Mouse (Mus musculus) stomach, postnatal 0 days (tissue): Measurements from ENCODE around the gene Zfp800. TPM values are rescaled to one million over a fixed set of nuclear protein-coding genes. Genes with fewer than 3 reads are reported as not detected.

Experiments
- ATAC-seq: fragments of 200-750 bp; cut with Nextera tagmentation; 2 replicates; pipeline ENCODE4 v1.8.0; 2017; ENCODE audit not compliant: low FRiP score, low TSS enrichment
- DNase-seq: peaks from one replicate; pipeline ENCODE4 v3.0.0-alpha.2; 2016; ENCODE audit warnings: low spot score
- H3K27ac ChIP-seq: fragments of 300-500 bp; sonication (generic); replicated peaks from 2 replicates; pipeline ENCODE4 v1.5.1; 2014; ENCODE audit warnings: mild to moderate bottlenecking, control low read depth
- H3K27me3 ChIP-seq: fragments of 300-500 bp; sonication (generic); 2 replicates; pipeline ENCODE4 v1.6.1; 2014; ENCODE audit warnings: low read length; ENCODE audit not compliant: control insufficient read depth, insufficient read depth
- H3K36me3 ChIP-seq: fragments of 300-500 bp; sonication (generic); 2 replicates; pipeline ENCODE4 v1.6.1; 2014; ENCODE audit warnings: low read length, mixed read lengths; ENCODE audit not compliant: control insufficient read depth, insufficient read depth
- H3K4me1 ChIP-seq: fragments of 300-500 bp; sonication (generic); replicated peaks from 2 replicates; pipeline ENCODE4 v1.6.1; 2014; ENCODE audit warnings: antibody characterized with exemption; ENCODE audit not compliant: control insufficient read depth, insufficient read depth
- H3K4me2 ChIP-seq: fragments of 300-500 bp; sonication (generic); replicated peaks from 2 replicates; pipeline ENCODE4 v1.6.1; 2014; ENCODE audit warnings: low read depth, mild to moderate bottlenecking, control low read depth, moderate library complexity
- H3K4me3 ChIP-seq: fragments of 300-500 bp; sonication (generic); 2 replicates; pipeline ENCODE4 v1.5.1; 2014; ENCODE audit warnings: low read depth, low read length, control low read depth
- H3K9ac ChIP-seq: fragments of 300-500 bp; sonication (generic); 2 replicates; pipeline ENCODE4 v1.6.1; 2014; ENCODE audit warnings: mild to moderate bottlenecking, low read length, control low read depth, mixed read lengths
- H3K9me3 ChIP-seq: fragments of 300-500 bp; sonication (generic); 2 replicates; pipeline ENCODE4 v1.6.1; 2016; ENCODE audit warnings: low read length; ENCODE audit not compliant: control insufficient read depth
- CTCF ChIP-seq: IDR thresholded peaks from 2 replicates; pipeline ENCODE4 v1.5.1; 2016; ENCODE audit warnings: antibody characterized with exemption, low read depth, mild to moderate bottlenecking, moderate library complexity
- EP300 ChIP-seq: optimal IDR thresholded peaks from 2 replicates; pipeline ENCODE3; 2016; ENCODE audit warnings: antibody characterized with exemption
- WGBS: fragments of 180-500 bp; shearing (Covaris S2); extraction: QIAGEN DNeasy Blood & Tissue Kit; methylation state at CpG from one replicate; pipeline ENCODE4 v1.1.7; 2014; 5-methylcytosine and 5-hydroxymethylcytosine counted together
- polyA plus RNA-seq: library from polyadenylated mRNA; unstranded; fragments of >200 nt; fragmentation: Nextera tagmentation; extraction: Ambion mirVana; gene quantifications from 2 replicates; pipeline ENCODE4 v1.2.1, GENCODE M21; 2015

Gene Zfp800
- polyA plus RNA-seq, 1 experiment from 2014 or later: 18.4 TPM

DNA sequence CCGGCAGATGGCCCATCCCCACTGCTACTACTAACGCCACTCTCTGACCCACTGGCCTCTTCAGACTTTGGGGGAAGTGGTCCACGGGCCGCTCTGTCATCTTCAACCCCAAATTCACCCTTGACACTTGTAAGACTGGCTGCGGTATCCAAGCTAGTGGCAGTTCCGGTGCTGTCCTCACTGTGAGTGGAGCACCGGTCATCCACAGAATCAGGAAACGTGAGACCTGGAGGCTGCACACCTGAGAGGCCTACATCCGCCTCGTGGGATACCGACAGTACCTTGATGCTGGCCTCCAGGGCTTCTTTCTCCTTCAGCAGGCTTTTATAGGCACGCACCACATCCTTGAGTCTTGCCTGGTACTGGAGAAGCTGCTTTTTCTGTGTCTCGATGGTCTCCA is 23.1 kb upstream of the Zfp800 start:
- peak overlapping the region; percentile 70 for H3K4me2 ChIP-seq
- ATAC-seq (no peak), DNase-seq (peak; percentile 33)
- H3K9ac ChIP-seq: peak overlapping the region; percentile 84
- no peaks in the 10 kb centered on the region for H3K27me3 ChIP-seq
- peaks cover 12% of the 10 kb centered on the region for H3K36me3 ChIP-seq
- TF ChIP-seq EP300 (no peak), CTCF (no peak)
- no peaks in the 10 kb centered on the region for H3K9me3 ChIP-seq
- H3K27ac ChIP-seq: peak overlapping the region; percentile 81
- H3K4me3 ChIP-seq: peak overlapping the region; percentile 58
- 17% methylated on average over 13 of the region's 13 CpGs for WGBS
- H3K4me1 ChIP-seq: peaks cover 11% of the 10 kb centered on the region; the same call in 1 of the 2 replicates

GRCm38 (mm10) chr6:28420361-28420760 is 22.6 kb upstream of the Zfp800 start:
- Histone ChIP-seq H3K9ac (peak overlapping the region; percentile 84; the same call in 1 of the 2 replicates), H3K27me3 (no peaks in the 10 kb centered on the region), H3K9me3 (no peaks in the 10 kb centered on the region), H3K4me2 (peak overlapping the region; percentile 70), H3K36me3 (peaks cover 14% of the 10 kb centered on the region), H3K27ac (no peak overlapping the region), H3K4me1 (peaks cover 11% of the 10 kb centered on the region; the same call in 1 of the 2 replicates), H3K4me3 (peak overlapping the region; percentile 58)
- DNase-seq (no peak), ATAC-seq (no peak)
- TF ChIP-seq CTCF (no peak), EP300 (no peak)
- WGBS: 71% methylated on average over 17 of the region's 17 CpGs

GRCm38 (mm10) chr6:28419673-28420072 is 21.9 kb upstream of the Zfp800 start:
- H3K4me1 ChIP-seq: peaks cover 11% of the 10 kb centered on the region; the same call in 1 of the 2 replicates
- H3K36me3 ChIP-seq: peaks cover 15% of the 10 kb centered on the region
- H3K9me3 ChIP-seq: no peaks in the 10 kb centered on the region
- WGBS: 47% methylated on average over 2 of the region's 2 CpGs
- no peak for ATAC-seq
- no peak for TF ChIP-seq CTCF
- TF ChIP-seq EP300: no peak
- DNase-seq: no peak
- no peak overlapping the region for H3K4me3 ChIP-seq
- peak overlapping the region; percentile 70 for H3K4me2 ChIP-seq
- no peak overlapping the region for H3K9ac ChIP-seq
- no peaks in the 10 kb centered on the region for H3K27me3 ChIP-seq
- no peak overlapping the region for H3K27ac ChIP-seq

DNA sequence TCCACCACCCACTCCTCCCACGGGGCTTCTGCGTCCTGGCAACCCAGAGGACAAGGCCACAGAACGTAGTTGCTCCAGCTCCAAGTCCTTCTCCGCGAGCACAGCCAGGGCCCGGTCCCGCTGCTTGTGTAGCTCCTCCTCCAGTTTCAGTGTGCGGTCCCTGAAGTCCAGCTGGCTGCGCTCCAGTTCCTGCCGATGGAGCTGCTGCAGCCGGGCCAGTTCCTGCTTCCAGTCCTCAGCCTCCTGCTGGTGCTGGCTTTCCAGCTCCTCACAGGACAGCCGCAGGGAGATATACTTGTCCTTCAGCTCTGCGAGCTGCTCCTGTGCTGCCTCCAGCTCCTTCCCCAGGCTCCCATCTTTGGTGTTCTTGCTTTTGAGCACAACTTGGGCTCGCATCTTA is 20.6 kb upstream of the Zfp800 start:
- no peak for ATAC-seq
- no peak overlapping the region for H3K4me3 ChIP-seq
- peak; percentile 43 for DNase-seq
- 73% methylated on average over 14 of the region's 14 CpGs for WGBS
- peaks cover 7% of the 10 kb centered on the region; the same call in 1 of the 2 replicates for H3K4me1 ChIP-seq
- H3K4me2 ChIP-seq: no peak overlapping the region
- TF ChIP-seq EP300: no peak
- no peak for TF ChIP-seq CTCF
- peaks cover 15% of the 10 kb centered on the region for H3K36me3 ChIP-seq
- no peak overlapping the region for H3K9ac ChIP-seq
- H3K27ac ChIP-seq: no peak overlapping the region
- H3K9me3 ChIP-seq: no peaks in the 10 kb centered on the region
- no peaks in the 10 kb centered on the region for H3K27me3 ChIP-seq

DNA sequence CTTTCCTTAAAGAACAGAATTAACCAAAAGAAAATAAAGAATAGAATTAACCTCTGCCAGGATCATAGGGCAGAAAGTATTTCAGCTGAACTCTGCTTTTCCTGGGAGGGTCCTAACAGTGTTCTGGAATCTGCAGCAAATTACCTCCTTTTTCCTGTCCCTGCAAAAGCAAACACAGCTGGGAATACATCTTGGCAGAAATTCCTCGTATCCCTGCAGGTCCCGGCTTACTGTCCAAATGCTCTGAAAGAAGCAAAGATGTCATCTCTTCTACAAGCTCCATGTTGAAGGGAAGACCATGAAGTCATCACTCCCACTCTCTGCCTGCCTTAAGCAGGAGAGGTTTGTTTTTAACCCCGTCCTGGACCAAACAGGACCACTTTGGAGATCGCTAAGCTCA is 19.2 kb upstream of the Zfp800 start:
- Histone ChIP-seq H3K27ac (no peak overlapping the region), H3K9me3 (no peaks in the 10 kb centered on the region), H3K36me3 (peaks cover 15% of the 10 kb centered on the region), H3K4me2 (no peak overlapping the region), H3K4me3 (no peak overlapping the region), H3K4me1 (peaks cover 7% of the 10 kb centered on the region; the same call in 1 of the 2 replicates), H3K27me3 (no peaks in the 10 kb centered on the region), H3K9ac (no peak overlapping the region)
- TF ChIP-seq CTCF (no peak), EP300 (no peak)
- DNase-seq (no peak), ATAC-seq (no peak)
- 62% methylated on average over 4 of the region's 4 CpGs for WGBS

DNA sequence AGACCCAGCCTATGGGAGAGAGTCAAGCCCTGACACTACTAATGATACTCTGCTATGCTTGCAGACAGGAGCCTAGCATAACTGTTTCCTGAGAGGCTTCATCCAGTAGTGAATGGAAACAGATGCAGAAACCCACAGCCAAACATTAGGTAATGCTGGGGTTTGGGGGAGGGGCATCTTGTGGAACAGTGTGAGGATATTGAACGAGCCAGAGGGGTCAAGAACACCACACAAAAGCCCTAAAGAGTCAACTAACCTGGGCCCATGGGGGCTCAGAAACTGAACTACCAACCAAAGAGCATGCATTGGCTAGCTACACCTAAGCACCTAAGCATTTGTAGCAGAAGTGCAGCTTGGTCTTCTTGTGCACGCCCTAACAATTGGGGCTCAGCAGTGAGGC is 13.4 kb upstream of the Zfp800 start:
- Histone ChIP-seq H3K4me1 (no peaks in the 10 kb centered on the region), H3K4me2 (no peak overlapping the region), H3K4me3 (no peak overlapping the region), H3K9ac (no peak overlapping the region), H3K27ac (no peak overlapping the region), H3K27me3 (no peaks in the 10 kb centered on the region), H3K36me3 (0 out of 2 replicates have a peak, but pooled peaks cover 3% of the 10 kb centered on the region), H3K9me3 (no peaks in the 10 kb centered on the region)
- DNase-seq (no peak), ATAC-seq (no peak)
- TF ChIP-seq CTCF: no peak
- no peak for TF ChIP-seq EP300
- WGBS: 54% methylated on average over 2 of the region's 2 CpGs
